Mouse (Mus musculus): Measurements from ENCODE around the gene Podnl1.

Gene Podnl1

DNA sequence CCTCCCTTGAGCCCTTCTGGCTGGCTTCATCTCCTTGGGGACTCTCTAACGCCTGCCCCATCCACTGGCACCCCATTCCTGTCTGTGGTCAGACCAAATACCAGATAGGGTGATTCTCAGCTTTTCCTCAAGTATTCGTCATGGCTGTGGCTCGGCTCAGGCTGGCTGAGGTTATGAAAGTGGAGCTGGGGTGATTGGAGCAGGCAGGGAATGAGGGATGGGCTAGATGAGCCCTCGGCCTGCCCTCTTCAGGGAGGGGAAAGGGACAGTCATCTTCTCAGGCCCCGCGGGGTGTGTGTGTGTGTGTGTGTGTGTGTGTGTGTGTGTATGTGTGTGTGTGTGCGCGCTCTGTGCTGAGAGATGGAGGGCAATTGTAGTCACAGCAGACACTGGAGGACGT lies at the start of gene Podnl1:
TSS of gene Podnl1 (plus strand) at position 334 of the 400 bp plus-strand sequence.
- DNase-seq, result no peak

DNA sequence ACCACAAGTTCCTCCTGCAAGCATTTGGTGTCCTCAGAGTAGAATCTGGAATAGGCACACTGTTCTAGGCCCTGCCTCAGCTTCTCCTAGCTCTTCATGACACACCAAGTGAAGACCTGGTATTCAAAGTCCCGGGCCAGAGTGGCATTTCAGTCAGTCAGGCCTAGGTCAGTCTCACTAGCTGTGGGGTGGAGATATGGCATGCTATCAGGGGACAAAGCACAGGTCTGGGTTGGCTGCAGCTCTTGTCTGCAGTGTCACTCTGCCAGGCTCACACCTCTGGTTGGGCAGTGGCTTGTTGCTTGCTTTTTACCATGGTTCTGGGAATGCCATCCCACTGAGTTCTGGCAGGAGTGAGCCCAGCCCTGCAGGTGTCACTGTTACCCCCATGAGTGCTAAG lies 49.4 kb upstream of the Podnl1 start:
- no peak for DNase-seq

DNA sequence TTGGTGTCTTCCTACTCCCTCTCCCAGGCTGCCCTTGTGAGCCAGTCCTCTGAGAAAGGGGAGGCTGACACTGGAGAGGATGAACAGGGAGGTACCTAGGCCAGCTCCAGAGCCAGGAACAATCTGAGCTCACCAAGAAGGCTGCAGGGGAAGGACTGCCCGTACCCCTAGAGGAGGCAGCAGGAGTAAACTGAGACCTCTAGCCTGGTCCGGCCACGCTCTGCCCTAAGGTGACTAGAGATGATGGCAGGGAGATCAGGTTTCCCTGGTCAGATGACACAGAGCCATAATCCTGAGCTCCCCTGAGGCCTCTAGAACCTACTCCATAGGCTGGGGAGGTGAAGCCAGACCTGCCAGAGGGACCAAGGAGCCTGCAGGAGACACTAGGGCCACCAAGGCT lies 48.9 kb upstream of the Podnl1 start:
- no peak for DNase-seq

DNA sequence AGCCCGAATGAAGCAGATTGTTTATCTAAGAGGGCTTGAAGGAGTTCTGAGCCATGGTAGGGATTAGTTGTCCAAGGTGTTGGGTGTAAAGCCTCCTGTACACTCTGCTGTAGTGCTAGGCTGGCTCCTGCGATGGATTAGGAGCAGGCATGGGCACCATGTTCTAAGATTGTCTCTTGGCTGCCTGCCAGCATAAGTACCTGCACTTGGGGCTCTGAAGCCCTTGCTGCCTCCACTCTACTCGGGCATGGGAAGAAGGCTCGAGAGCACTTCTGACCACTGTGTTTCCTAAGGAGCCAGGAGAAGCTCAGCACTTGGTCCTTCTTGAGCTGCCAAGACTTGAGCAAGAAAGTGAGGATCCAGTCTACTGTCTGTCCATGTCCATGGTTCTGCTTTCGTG lies 46.6 kb upstream of the Podnl1 start:
- DNase-seq, result no peak

DNA sequence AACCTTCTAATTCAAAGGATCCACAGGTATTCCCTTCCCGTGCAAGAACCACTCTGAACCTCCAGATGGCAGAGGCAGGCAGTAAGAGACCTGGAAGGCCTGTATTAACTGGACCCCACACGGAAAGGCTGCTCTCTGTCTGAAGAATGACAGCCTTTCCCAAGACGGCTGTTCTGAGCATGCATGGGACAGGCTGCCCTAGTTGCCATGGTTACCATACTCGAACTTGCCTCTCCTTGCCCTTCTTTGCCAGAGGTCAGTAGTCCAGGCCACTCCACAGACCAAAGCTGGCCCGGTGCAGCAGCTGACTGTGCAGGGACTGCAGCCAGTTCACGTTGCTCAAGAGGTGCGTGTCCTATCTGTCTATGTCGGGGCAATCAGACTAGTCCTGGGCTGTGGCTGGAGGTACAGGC lies 42.0 kb upstream of the Podnl1 start:
- peak; percentile 67 for DNase-seq

DNA sequence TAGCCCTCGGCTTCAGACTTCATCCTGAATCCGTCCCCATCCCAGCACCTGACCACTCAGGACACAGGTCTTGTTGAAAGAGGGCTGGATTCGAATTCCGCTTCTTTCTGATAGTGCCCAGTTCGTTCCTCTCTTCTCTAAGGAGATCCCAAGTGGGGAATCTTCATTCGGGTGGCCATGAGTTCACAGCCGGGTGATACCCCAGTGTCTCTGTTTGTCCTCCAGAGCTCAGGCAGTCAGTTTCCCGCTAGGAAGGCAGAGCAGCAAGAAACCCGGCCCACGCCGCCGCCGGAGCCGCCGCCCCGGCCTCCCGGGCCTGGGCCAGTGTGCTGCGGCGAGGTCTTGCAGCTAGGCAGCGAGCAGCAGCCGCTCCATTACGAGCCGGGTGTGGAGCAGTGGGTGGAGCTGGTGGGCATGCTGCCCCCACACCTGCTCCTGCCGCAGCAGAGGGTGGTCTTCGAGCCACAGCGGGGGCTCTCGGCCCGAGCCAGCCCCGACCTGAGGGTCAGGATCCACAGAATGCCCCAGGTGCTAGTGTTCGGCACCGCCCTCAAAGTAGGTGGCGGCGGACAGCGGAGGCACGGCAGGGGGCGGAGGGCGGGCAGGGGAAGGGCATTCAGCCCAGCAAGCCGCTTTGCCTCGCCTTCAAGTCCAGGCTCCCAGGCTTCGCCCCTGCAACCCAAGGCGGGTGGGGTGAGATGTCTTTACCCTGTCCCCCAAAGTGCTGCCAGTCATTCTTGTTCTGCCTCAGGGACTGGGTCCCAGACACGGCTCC lies 41.3 kb upstream of the Podnl1 start:
- peak; percentile 35 for DNase-seq

DNA sequence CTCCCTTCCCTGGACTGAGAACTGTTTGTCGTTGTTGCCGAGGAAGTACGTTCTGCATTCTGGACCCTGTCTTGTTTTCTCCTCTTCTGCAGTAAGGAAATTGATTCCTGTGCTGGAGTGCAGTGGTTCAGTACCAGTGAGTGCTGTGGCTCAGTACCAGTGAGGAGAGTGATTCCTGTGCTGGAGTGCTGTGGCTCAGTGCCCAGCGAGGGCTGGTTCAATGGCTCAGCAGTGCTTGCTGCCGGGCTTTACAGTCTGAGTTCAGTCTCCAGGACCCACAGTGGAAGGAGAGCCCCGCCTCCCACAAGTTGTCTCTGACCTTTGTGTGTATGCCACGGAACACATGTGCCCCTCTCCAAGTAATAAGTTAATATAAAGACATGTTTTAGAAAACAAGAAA lies 38.6 kb upstream of the Podnl1 start:
- DNase-seq, result no peak

DNA sequence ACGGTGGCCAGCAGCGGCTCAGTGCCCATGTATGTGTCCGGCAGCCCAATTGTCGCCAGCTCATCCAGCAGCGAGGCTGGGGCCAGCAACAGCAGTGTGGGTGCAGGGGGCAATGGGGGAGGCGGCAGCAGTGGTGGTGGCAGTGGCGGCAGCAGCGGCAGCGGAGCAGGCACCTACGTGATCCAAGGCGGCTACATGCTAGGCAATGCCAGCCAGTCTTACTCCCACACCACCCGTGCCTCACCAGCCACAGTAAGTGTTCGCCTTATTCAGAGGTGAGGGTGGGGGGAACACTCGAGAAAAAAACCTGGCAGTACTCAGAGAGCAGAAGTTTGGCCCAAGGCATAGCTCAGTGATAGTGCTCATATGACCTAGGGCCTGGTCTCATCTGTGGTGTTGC lies 38.0 kb upstream of the Podnl1 start:
- no peak for DNase-seq

DNA sequence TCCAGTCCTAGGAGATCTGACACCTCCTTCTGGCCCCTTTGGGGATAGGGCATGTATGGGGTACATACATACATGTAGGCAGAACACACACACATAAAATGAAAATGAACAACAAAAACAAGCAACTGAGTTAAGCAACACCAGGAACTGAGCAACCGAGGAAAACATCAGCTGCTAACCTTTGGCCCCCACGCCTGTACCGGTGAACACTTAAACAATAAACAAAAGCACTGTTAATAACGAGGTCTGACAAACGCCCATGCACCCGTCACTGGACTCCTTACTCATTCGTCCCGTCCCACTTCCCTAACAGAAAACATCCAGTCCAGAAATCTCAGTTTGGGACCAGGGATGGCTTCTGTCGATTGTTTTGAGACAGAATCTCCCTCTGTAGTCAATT lies 36.5 kb upstream of the Podnl1 start:
- DNase-seq, result no peak

DNA sequence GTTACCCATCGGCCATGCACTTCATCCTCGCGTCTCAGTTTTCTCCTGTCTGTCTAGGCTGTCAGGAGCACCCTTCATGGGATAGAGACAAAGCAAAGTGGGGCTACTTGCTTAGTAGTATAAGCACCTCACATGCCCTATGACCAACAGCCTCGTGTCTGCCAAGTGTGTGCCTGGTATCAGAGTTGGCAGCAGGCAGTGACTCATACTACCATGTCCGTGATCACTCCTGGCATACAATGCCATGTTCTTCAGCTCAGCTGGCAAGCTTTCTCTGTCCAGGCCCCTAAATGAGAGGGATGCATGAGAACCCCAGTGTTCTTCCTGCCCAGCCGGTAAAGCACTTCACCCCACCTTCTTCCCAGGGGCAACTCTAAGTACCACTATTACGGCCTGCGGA lies 35.2 kb upstream of the Podnl1 start:
- DNase-seq, result no peak

DNA sequence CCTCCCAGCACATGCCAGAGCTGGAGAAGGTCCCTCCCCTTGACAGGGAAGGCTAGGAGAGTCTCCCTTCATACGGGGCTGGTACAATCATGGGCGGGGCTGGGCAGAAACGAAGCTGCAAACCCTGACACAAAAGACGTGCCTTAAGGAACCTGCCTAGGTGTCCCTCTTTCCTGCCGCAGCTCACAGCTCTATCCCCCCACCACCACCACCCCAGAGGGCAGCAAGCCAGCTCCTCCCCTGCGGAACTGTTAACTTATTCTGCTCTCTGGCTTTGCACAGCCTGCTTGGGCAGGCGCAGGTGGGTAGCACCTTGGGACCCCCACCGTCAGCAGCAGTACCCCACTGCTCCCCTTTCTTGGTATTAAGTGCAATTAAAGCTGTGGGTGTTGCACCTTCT lies 29.7 kb upstream of the Podnl1 start:
- no peak for DNase-seq

DNA sequence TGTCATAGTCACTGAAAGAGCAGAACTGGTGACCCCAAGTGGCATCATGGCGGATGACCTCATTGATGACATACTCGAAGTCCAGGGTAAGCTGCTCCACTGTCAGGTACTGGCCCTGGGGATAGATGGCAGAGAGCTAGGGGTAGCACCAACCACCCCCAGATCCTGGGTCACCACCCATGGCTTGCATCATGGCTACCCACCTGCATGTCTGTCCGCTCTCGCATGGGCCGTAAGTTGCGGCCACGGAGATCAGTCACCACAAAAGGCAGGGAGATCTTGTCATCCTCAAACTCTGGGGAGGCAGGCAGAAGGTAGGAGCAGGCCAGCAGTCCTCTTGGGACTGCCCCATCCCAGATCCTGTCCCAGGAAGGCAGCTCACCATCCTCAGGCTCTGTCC lies 27.4 kb upstream of the Podnl1 start:
- no peak for DNase-seq

DNA sequence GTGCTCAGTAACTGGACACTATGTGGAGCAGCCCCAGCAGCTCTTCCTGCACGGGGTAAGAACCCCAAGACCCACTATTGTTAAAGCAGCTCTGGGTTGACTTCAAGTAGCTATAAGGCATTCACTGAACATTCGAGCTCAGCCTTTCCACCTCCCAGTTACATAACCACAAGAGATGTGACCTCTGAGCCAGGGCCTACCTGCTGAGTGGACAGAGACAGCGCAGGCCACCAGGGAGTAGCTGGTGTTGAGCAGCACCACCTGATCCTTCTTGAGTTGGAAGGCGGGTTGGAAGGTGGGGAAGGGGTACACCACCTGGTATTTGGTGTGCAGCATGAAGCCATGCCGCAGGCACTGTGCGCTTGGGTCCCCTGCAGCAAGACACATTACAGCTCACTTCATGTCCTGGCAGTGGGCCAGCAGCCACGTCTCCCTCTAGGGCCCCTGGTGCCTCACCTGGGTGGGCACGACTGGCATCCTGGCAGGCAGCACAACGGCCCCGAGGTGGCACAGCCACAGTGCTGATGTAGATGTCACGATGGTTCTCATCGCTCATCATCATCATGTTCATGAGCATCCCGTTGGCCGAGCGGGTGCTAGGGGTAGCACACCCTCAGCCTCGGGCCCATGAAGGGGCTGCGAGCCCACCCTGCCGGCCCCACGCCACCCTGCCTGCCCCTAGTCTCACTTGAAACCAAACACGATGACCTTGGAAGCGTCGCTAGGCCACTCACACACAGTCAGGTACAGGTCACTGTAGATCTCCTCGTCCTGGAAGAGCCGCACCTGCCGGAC lies 24.1 kb upstream of the Podnl1 start:
- no peak for DNase-seq

DNA sequence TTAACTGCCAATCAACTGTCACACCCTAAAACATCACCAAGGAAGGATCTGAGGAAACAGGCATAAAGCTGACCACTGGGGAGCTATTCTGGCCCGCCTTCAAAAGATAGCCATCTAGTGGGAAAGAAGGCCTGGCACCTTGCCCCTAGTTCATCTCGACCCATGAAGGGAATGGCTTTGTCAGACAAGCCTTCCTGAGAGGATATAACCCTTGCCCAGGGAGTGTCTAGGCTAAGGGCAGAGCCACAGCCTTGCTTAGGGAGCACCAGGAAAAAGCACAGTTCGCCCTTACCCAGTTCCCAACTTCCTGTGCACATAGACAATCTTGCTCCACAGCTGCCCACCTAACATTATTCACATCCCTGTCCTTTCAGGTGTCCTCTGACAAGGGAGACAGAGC lies 22.2 kb upstream of the Podnl1 start:
- no peak for DNase-seq

DNA sequence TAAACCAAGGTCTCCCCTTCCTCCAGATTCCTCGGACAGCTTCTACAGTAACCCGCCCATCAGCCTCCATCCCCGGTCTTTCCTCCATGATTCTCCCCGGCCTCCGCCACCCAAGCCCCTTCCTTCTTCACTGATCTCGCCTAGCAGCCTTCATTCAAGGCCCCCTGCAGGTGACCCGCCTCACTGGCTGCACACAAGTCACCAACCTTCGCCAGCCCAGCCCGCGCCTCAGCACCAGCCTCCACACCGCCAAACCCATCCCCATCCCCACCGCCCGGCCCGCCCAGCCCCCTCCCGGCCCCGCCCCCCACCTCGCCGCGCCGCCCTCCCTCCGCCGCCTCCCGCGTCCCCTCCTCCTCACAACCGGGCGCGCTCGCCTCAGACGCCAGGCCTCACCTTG lies 21.6 kb upstream of the Podnl1 start:
- DNase-seq, result peak; percentile 87

DNA sequence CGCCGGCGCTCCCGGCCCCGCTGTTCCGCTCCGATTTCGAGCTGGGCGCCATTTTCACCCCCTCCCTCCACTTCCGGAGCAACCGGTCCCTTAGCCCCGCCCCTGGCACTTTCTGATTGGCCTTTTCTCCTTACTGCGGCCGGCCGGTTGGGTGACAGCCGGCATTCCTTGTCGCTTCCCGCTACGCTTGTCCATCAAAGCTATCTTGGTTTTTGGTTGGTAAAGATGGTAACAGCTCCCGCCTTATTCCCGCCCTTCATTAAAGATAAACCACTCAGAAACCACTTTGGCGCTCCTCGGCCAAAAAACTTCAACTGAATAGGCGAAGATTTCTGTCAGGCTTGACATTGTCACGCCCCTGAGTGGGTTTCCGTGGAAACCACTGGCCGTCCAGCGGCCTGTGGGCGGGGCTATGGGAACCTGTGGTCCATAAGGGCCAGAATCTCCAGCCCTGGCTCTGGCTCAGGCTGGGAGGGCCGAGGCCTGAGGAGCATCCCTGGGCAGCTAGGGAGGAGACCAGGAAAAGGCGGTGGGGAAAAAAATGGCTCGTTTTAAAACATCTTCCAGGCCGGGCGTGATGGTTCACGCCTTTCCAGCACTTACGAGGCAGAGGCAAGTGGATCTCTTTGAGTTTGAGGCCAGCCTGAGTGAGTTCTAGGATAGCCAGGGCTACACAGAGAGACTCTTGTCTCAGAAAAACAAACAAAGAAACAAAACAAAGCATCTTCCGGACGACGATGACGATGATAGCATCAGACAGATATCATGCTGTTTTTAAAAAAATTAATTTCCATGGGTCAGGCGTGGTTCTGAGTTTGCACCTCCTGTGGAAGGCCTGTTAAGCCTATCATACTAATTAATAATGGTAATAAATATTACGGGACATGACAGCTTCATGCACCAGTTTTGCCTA lies 20.8 kb upstream of the Podnl1 start, which contains the start of gene Dcaf15:
TSS of gene Dcaf15 (minus strand) at position 72 of the 913 bp plus-strand sequence.
- peak; percentile 100 for DNase-seq

DNA sequence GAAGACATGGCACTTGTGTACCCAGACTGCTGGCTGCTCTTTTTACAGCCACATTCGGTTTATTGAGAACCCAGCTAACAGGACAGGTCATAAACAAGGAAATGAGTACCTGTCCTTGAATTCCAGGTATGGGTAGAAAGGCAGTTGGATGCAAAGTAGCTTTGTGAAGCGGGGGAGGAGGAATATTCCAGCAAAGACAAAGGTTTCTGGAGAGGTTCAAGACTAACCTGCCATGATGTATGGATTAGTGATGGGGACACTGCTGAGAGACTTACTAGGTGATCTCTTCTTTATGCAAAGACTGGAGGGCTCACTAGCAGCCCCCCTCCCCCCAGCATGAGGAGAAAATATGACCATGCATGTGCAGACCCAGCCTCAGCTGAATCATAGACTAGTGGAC lies 20.1 kb upstream of the Podnl1 start:
- DNase-seq, result no peak

DNA sequence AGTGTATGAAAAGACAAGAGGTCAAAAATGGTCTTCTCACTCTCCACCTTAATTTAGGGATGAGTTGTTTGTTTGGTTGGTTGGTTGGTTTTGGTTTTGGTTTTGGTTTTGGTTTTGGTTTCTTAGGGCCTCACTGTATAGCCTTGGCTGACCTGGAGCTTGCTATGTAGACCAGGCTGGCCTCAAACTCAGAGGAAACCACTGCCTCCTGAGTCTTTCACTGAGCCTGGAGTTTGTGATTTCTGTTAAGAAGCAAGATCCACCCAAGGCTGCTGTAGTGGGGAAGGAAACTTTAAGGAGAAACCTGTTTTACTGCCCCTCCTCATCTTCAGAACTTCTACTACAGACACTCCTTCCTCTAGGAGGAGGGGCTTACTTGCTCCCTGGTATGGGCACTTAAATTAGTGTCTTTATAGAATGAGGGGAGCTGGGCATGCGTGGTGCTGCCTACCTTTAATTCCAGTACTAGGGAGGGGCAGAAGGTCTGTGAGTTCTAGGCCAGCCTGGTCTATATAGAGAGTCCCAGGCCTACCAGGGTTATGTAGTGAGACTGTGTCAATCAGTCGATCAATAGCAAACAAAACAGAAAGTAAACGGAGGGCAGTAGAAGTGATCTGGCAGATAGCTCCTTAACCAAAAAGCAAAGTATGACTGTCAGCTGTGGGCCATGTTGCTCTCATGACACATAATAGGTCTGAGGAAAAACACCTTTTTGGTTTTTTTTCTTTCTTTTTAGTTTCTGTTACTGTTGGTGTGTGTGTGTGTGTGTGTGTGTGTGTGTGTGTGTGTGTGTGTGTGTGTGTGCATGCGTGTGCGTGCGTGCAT lies 19.4 kb upstream of the Podnl1 start:
- DNase-seq, result no peak

DNA sequence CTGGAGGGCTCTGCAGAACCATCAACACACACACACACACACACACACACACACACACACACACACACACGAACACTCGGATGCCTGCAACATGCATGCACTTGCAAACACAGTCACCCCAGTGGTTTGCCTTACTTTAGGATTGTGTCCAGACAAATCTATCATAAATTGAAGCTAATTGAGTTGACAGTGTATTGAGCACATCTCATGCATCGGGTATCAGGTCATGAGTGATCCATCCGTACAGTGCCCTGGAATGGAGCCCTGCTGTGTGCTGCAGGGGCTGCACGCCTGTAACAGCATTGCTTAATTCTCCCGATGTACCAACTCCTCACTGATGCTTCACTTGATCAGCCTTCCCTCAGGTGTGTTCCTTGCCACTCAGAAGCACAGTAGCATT lies 10.1 kb upstream of the Podnl1 start:
- DNase-seq, result no peak

DNA sequence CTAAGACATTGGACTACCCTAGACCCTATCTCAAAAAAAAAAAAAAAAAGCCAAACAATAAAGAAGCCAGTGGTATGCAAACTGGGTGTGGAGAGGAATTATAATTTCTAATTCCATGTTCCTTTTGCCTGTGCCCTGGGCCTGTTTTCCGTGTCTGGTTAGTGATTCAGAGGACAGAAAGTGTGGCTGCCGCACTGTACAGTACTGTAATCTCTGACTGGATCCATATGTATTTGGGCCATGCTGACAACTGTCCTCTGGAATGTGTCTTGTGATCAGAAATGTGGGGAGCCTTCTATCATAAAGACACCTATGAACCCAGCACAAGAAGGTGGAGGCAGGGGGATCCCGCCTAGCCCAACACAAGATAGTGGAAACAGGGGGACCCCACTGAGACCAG lies 3.6 kb upstream of the Podnl1 start:
- DNase-seq, result no peak

DNA sequence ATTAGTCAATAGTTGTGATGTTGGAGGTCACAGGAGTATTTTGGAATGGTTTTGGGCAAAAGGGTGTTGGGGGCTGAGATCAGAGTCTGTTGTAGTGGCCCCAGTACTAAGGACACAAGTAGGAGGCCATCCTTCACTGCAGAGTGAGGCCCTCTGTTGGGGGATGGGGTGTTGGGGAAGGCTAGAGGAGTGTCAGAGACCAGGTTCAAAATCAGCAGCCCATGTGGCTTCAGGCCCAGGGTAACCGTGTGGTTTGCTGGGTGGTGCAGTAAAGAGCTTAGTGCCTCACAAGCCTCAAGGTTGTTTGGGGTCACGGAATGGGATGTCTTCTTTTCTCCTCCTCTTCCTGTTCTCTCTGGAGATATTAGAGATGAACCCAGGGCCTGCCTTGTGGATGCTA lies 953 bp downstream of the Podnl1 start:
- DNase-seq, result no peak

DNA sequence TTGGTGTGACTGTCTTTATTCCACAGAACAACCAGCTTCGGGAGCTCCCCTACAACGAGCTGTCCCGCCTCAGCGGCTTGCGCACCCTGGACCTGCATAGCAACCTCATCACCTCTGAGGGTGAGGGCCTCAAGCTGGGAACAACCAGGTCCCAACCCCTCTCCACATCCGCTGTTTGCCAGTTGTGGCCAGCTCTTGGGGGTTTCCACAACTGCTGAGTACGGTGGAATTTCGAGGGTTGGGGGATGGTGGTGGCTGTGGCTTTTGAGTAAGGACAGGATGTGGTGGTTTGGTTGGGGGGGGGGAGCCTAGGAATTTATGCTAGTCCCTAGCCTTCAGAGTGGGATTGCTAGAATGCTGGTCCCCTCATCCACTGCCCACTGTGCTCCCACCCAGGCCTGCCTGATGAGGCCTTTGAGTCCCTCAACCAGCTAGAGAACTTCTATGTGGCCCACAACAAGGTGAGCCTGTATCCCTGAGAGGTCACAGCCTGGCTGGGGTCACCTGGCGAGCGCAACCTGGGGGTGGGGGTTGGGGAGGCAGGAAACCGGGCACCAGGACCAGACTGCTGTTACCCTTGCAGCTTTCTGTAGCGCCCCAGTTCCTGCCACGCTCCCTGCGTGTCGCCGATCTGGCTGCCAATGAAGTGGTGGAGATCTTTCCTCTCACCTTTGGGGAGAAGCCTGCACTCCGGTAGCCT lies 1.6 kb downstream of the Podnl1 start:
- DNase-seq, result no peak

Data from embryo, embryonic 11 days (tissue).